Mouse (Mus musculus) brain, embryonic 14.5 days (tissue): ENCODE data around the gene Opcml.

ENCODE experiments used
- CTCF ChIP-seq: fragments of 200-500 bp; IDR thresholded peaks from 2 replicates; pipeline ENCODE4 v1.5.1; 2012; ENCODE audit warnings: inconsistent platforms, mild to moderate bottlenecking, moderate library complexity, borderline replicate concordance; ENCODE audit not compliant: insufficient read depth, insufficient read length; ENCODE audit errors: extremely low read depth
- POLR2A ChIP-seq: fragments of 200-500 bp; IDR thresholded peaks from 2 replicates; pipeline ENCODE4 v1.6.1; 2012; ENCODE audit warnings: mild to moderate bottlenecking, inconsistent platforms, borderline replicate concordance; ENCODE audit not compliant: poor library complexity, insufficient read depth, insufficient read length, severe bottlenecking; ENCODE audit errors: extremely low read depth

- TF ChIP-seq CTCF: no peak
- no peak for TF ChIP-seq POLR2A
These were observed 697.9 kb downstream of the Opcml start for GRCm38 (mm10) chr9:28488499-28488898.
